Mouse (Mus musculus): Measurements from ENCODE around the gene Spdya. TPM values are rescaled to one million over a fixed set of nuclear protein-coding genes. Genes with fewer than 3 reads are reported as not detected.

Gene Spdya
- total and polyA plus RNA-seq, 2 experiments, result not detected

GRCm38 (mm10) chr17:71616319-71617032 lies 64.6 kb downstream of the Spdya start:
- Histone ChIP-seq H3K79me2 (ENCODE audit: control insufficient read depth, insufficient read depth, low read length) (peaks cover 22% of the 10 kb centered on the region), H3K36me3 (ENCODE audit: control insufficient read depth, insufficient read depth, low read length) (peaks cover 1% of the 10 kb centered on the region; the same call in 1 of the 2 replicates), H3K27ac (replicated peaks; ENCODE audit: insufficient read depth, low read depth, low read length) (peak overlapping the region; percentile 40), H3K4me1 (ENCODE audit: control insufficient read depth, insufficient read depth, low read length) (peaks cover 12% of the 10 kb centered on the region; the same call in 1 of the 2 replicates), H3K27me3 (ENCODE audit: control insufficient read depth, insufficient read depth, low read length) (no peaks in the 10 kb centered on the region), H3K4me3 (ENCODE audit: insufficient read depth, low read depth, low read length) (peak overlapping the region; percentile 96), H3K9ac (ENCODE audit: low read depth, low read length) (peak overlapping the region; percentile 93)
- TF ChIP-seq CTCF (IDR thresholded peaks at IDR 0.05; ENCODE audit: low read depth, low read length), result no peak
- no peak for TF ChIP-seq POLR2A (IDR thresholded peaks at IDR 0.05; ENCODE audit: extremely low read depth, insufficient read depth, low read length)
- DNase-seq (ENCODE audit: extremely low read depth, low read depth, low spot score), result no peak
- under 1% methylated on average over 73 of the region's 73 CpGs for WGBS

GRCm38 (mm10) chr17:71617033-71617362 lies 65.1 kb downstream of the Spdya start:
- WGBS, result 1% methylated on average over 10 of the region's 10 CpGs
- peak; percentile 34 for DNase-seq (ENCODE audit: extremely low read depth, low read depth, low spot score)
- peak overlapping the region; percentile 93; the same call in 1 of the 2 replicates for H3K9ac ChIP-seq (ENCODE audit: low read depth, low read length)
- TF ChIP-seq CTCF (IDR thresholded peaks at IDR 0.05; ENCODE audit: low read depth, low read length) (no peak), POLR2A (IDR thresholded peaks at IDR 0.05; ENCODE audit: extremely low read depth, insufficient read depth, low read length) (no peak)
- H3K36me3 ChIP-seq (ENCODE audit: control insufficient read depth, insufficient read depth, low read length), result peaks cover 1% of the 10 kb centered on the region; the same call in 1 of the 2 replicates
- peak overlapping the region; percentile 96 for H3K4me3 ChIP-seq (ENCODE audit: insufficient read depth, low read depth, low read length)
- no peaks in the 10 kb centered on the region for H3K27me3 ChIP-seq (ENCODE audit: control insufficient read depth, insufficient read depth, low read length)
- H3K79me2 ChIP-seq (ENCODE audit: control insufficient read depth, insufficient read depth, low read length), result peaks cover 25% of the 10 kb centered on the region
- peaks cover 12% of the 10 kb centered on the region; the same call in 1 of the 2 replicates for H3K4me1 ChIP-seq (ENCODE audit: control insufficient read depth, insufficient read depth, low read length)
- no peak overlapping the region for H3K27ac ChIP-seq (replicated peaks; ENCODE audit: insufficient read depth, low read depth, low read length)

GRCm38 (mm10) chr17:71617974-71618373 lies 66.1 kb downstream of the Spdya start:
- H3K4me1 ChIP-seq (ENCODE audit: control insufficient read depth, insufficient read depth, low read length), result peaks cover 12% of the 10 kb centered on the region; the same call in 1 of the 2 replicates

GRCm38 (mm10) chr17:71631806-71632205 lies 79.9 kb downstream of the Spdya start:
- H3K9ac ChIP-seq (ENCODE audit: low read depth, low read length), result no peak overlapping the region
- no peaks in the 10 kb centered on the region for H3K4me1 ChIP-seq (ENCODE audit: control insufficient read depth, insufficient read depth, low read length)
- no peak overlapping the region for H3K4me3 ChIP-seq (ENCODE audit: insufficient read depth, low read depth, low read length)
- peaks cover 61% of the 10 kb centered on the region for H3K36me3 ChIP-seq (ENCODE audit: control insufficient read depth, insufficient read depth, low read length)
- DNase-seq (ENCODE audit: extremely low read depth, low read depth, low spot score), result no peak
- no peaks in the 10 kb centered on the region for H3K27me3 ChIP-seq (ENCODE audit: control insufficient read depth, insufficient read depth, low read length)
- H3K27ac ChIP-seq (replicated peaks; ENCODE audit: insufficient read depth, low read depth, low read length), result no peak overlapping the region
- H3K79me2 ChIP-seq (ENCODE audit: control insufficient read depth, insufficient read depth, low read length), result no peaks in the 10 kb centered on the region
- TF ChIP-seq POLR2A (IDR thresholded peaks at IDR 0.05; ENCODE audit: extremely low read depth, insufficient read depth, low read length), result no peak
- no peak for TF ChIP-seq CTCF (IDR thresholded peaks at IDR 0.05; ENCODE audit: low read depth, low read length)
- WGBS, result 95% methylated on average over 10 of the region's 10 CpGs

More at GRCm38 (mm10) chr17:71617974-71618373, 66.1 kb downstream of the Spdya start:
- H3K4me3 ChIP-seq (ENCODE audit: insufficient read depth, low read depth, low read length), result no peak overlapping the region
- peaks cover 1% of the 10 kb centered on the region; the same call in 1 of the 2 replicates for H3K36me3 ChIP-seq (ENCODE audit: control insufficient read depth, insufficient read depth, low read length)
- no peak for DNase-seq (ENCODE audit: extremely low read depth, low read depth, low spot score)
- H3K27me3 ChIP-seq (ENCODE audit: control insufficient read depth, insufficient read depth, low read length), result no peaks in the 10 kb centered on the region
- H3K79me2 ChIP-seq (ENCODE audit: control insufficient read depth, insufficient read depth, low read length), result peaks cover 25% of the 10 kb centered on the region
- WGBS, result 35% methylated on average over 4 of the region's 4 CpGs
- TF ChIP-seq POLR2A (IDR thresholded peaks at IDR 0.05; ENCODE audit: extremely low read depth, insufficient read depth, low read length) (no peak), CTCF (IDR thresholded peaks at IDR 0.05; ENCODE audit: low read depth, low read length) (no peak)
- no peak overlapping the region for H3K27ac ChIP-seq (replicated peaks; ENCODE audit: insufficient read depth, low read depth, low read length)
- no peak overlapping the region for H3K9ac ChIP-seq (ENCODE audit: low read depth, low read length)

- Histone ChIP-seq H3K9ac (ENCODE audit: low read depth, low read length) (no peak overlapping the region), H3K27me3 (ENCODE audit: control insufficient read depth, insufficient read depth, low read length) (no peaks in the 10 kb centered on the region), H3K79me2 (ENCODE audit: control insufficient read depth, insufficient read depth, low read length) (no peaks in the 10 kb centered on the region), H3K36me3 (ENCODE audit: control insufficient read depth, insufficient read depth, low read length) (peaks cover 63% of the 10 kb centered on the region), H3K4me1 (ENCODE audit: control insufficient read depth, insufficient read depth, low read length) (no peaks in the 10 kb centered on the region), H3K4me3 (ENCODE audit: insufficient read depth, low read depth, low read length) (no peak overlapping the region), H3K27ac (replicated peaks; ENCODE audit: insufficient read depth, low read depth, low read length) (no peak overlapping the region)
- DNase-seq (ENCODE audit: extremely low read depth, low read depth, low spot score), result no peak
- WGBS, result 81% methylated on average over 8 of the region's 8 CpGs
- TF ChIP-seq POLR2A (IDR thresholded peaks at IDR 0.05; ENCODE audit: extremely low read depth, insufficient read depth, low read length) (no peak), CTCF (IDR thresholded peaks at IDR 0.05; ENCODE audit: low read depth, low read length) (no peak)
These were observed 81.5 kb downstream of the Spdya start for GRCm38 (mm10) chr17:71633350-71633749.

- no peak for DNase-seq (ENCODE audit: extremely low read depth, low read depth, low spot score)
- no peak overlapping the region for H3K27ac ChIP-seq (replicated peaks; ENCODE audit: insufficient read depth, low read depth, low read length)
- 94% methylated on average over 8 of the region's 8 CpGs for WGBS
- peaks cover 7% of the 10 kb centered on the region; the same call in 1 of the 2 replicates for H3K79me2 ChIP-seq (ENCODE audit: control insufficient read depth, insufficient read depth, low read length)
- H3K9ac ChIP-seq (ENCODE audit: low read depth, low read length), result no peak overlapping the region
- H3K27me3 ChIP-seq (ENCODE audit: control insufficient read depth, insufficient read depth, low read length), result no peaks in the 10 kb centered on the region
- H3K36me3 ChIP-seq (ENCODE audit: control insufficient read depth, insufficient read depth, low read length), result peaks cover 73% of the 10 kb centered on the region
- TF ChIP-seq CTCF (IDR thresholded peaks at IDR 0.05; ENCODE audit: low read depth, low read length) (no peak), POLR2A (IDR thresholded peaks at IDR 0.05; ENCODE audit: extremely low read depth, insufficient read depth, low read length) (no peak)
- no peak overlapping the region for H3K4me3 ChIP-seq (ENCODE audit: insufficient read depth, low read depth, low read length)
- H3K4me1 ChIP-seq (ENCODE audit: control insufficient read depth, insufficient read depth, low read length), result no peaks in the 10 kb centered on the region
These were observed 84.9 kb downstream of the Spdya start for GRCm38 (mm10) chr17:71636786-71637185.
